Comparison of ENCODE assay signal across 21 mouse cellular contexts in genomic region chr8:110820257-110820656, GRCm38 (mm10). TPM values are rescaled to one million over a fixed set of nuclear protein-coding genes. Genes with fewer than 3 reads are reported as not detected.
DNase-seq lines count a peak whose midpoint lies in the region; TF ChIP-seq lines count a peak whose summit lies in the region.
"Had no signal": no experiment of that assay in that cellular context is flagged by ENCODE, and none has a peak within 500 bp of the region (broad histone marks: within the 10 kb centered on the region; RNA-seq: fewer than 3 reads in every experiment).

No protein-coding gene starts in this region.

- H3K27ac ChIP-seq in gastrocnemius, adult 2 months, result peak overlapping the region; percentile 41; the same call in 1 of the 2 replicates
- H3K27ac ChIP-seq: embryonic facial prominence, embryonic 15.5 days; forebrain, embryonic 12.5 days; hindbrain, embryonic 12.5 days had no signal

- no peak for DNase-seq in gastrocnemius, adult 2 months
- DNase-seq in gastrocnemius, postnatal 36 days, result no peak
- peak; percentile 11 for DNase-seq in lung, postnatal 36 days
- DNase-seq in lung, postnatal 10 days, result no peak
- DNase-seq in brain, adult 2 months (ENCODE audit: low read depth, low spot score), result peak; percentile 21
- no peak for DNase-seq in ovary, postnatal 10 days (ENCODE audit: low spot score)
- no peak for DNase-seq in frontal cortex, adult 2 months (ENCODE audit: extremely low spot score in 1 of 2, low spot score in 1 of 2)
- DNase-seq: adrenal gland, postnatal 25 days; cerebellum, adult 11 months; cerebellum, adult 8-10 months; cerebellum, postnatal 14 days; embryo, embryonic 11 days; gastrocnemius, postnatal 14 days; heart, postnatal 4 days; kidney, adult 11 months had no signal

- TF ChIP-seq CTCF in gastrocnemius, adult 2 months (IDR thresholded peaks at IDR 0.05), result no peak

- intact Hi-C loops in gastrocnemius, adult 2 months (cut with DNase I), result no loop called here
- intact Hi-C loops in gastrocnemius, postnatal 36 days (cut with DNase I), result no loop called here

- no peak overlapping the region for H3K4me3 ChIP-seq in gastrocnemius, adult 2 months
- H3K4me3 ChIP-seq: embryonic facial prominence, embryonic 15.5 days; erythroblast, embryonic 14.5 days; forebrain, embryonic 12.5 days; hindbrain, embryonic 12.5 days had no signal

RNA-seq across cellular contexts. Expression of gene Il34, which starts 14.5 kb away (rescaled TPM):
- total RNA-seq in gastrocnemius, adult 2 months (2021), result 1 to 10 TPM; 5.2 TPM
- 1 to 10 TPM; 4.8 TPM for total RNA-seq in gastrocnemius, postnatal 36 days (2021)
- 110 and 119 TPM in 2 replicates for polyA plus RNA-seq in frontal cortex, adult 2 months (2012; rRNA removed)
- total RNA-seq: common myeloid progenitor, adult 5-6 weeks; granulocyte monocyte progenitor cell, adult 5-6 weeks had no signal
- polyA plus RNA-seq: erythroblast, embryonic 14.5 days had no signal

RNA-seq across cellular contexts. Expression of gene Cog4, which starts 26.1 kb away (rescaled TPM):
- 10 to 100 TPM; 60.3 to 64.2 TPM for total RNA-seq in gastrocnemius, adult 2 months (2021)
- total RNA-seq in gastrocnemius, postnatal 36 days (2021), result 10 to 100 TPM; 57.2 to 59.1 TPM
- 37.2 and 40.9 TPM in 2 replicates for polyA plus RNA-seq in frontal cortex, adult 2 months (2012; rRNA removed)

RNA-seq across cellular contexts. Expression of gene Sf3b3, which starts 26.3 kb away (rescaled TPM):
- total RNA-seq in gastrocnemius, adult 2 months (2021), result 10 to 100 TPM; 16.9 to 19.7 TPM
- 10 to 100 TPM; 16.5 to 18.5 TPM for total RNA-seq in gastrocnemius, postnatal 36 days (2021)
- polyA plus RNA-seq in frontal cortex, adult 2 months (2012; rRNA removed), result 39.5 and 39.9 TPM in 2 replicates

Comparison
In these comparisons a context has a peak if more than half of its experiments do, and no peak if none do; other contexts are left out.
1. DNase-seq: peak in lung, postnatal 36 days (single experiment) and brain, adult 2 months (single experiment); none in gastrocnemius, adult 2 months (single experiment), gastrocnemius, postnatal 36 days (0 of 2), lung, postnatal 10 days (single experiment), ovary, postnatal 10 days (single experiment) and frontal cortex, adult 2 months (0 of 2).